Mouse (Mus musculus): ENCODE results near the gene Appl1.
"Not testable (repeated sequence)": the region's sequence is repeated elsewhere in the genome, so short reads cannot be mapped to it uniquely, and the experiment has no call there.

Gene Appl1

GRCm38 (mm10) chr14:26960518-26960917 lies 10.5 kb downstream of the Appl1 start:
- DNase-seq, result no peak

GRCm38 (mm10) chr14:26956139-26956538 lies 14.9 kb downstream of the Appl1 start:
- not testable (repeated sequence) for DNase-seq

GRCm38 (mm10) chr14:26935558-26935957 lies 35.5 kb downstream of the Appl1 start:
- DNase-seq, result no peak

- DNase-seq, result peak; percentile 29
Measured at GRCm38 (mm10) chr14:26934891-26935290, 36.1 kb downstream of the Appl1 start.

DNA sequence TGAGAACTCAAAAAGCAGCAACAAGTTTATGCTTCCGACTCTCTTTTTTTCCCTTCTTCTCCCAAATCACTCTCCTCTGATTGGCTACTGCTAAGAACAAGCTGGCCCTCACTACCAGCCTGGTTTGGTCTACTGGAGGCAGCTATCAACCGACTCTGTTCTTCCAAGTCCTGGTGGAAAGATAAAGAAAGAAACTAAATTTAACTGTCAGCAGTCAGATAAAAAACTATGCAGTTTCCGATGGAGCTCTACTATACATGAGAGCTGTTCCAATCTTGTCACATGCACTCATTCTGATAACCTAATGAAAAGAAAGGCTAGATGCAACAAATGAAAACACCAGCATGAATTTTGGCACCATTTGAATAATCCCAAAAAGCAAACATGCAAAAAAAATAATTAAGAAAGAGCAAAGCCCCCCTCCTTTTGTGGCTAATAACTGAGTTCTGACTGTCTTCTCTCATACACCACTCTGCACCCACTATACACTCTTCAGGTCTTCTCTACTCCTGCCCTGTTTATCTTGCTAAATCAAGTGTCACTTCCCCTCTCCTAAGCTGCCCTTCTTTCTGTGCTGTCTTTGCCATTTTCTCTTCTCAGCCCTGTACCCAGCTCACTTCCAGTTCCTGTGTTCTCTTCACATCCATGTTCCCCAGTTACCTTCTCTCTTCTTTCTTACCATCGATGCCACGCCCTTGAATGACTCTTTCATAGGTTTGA lies 47.2 kb downstream of the Appl1 start:
- no peak for DNase-seq

- DNase-seq, result no peak
Measured at GRCm38 (mm10) chr14:26919310-26919709, 51.7 kb downstream of the Appl1 start.

DNA sequence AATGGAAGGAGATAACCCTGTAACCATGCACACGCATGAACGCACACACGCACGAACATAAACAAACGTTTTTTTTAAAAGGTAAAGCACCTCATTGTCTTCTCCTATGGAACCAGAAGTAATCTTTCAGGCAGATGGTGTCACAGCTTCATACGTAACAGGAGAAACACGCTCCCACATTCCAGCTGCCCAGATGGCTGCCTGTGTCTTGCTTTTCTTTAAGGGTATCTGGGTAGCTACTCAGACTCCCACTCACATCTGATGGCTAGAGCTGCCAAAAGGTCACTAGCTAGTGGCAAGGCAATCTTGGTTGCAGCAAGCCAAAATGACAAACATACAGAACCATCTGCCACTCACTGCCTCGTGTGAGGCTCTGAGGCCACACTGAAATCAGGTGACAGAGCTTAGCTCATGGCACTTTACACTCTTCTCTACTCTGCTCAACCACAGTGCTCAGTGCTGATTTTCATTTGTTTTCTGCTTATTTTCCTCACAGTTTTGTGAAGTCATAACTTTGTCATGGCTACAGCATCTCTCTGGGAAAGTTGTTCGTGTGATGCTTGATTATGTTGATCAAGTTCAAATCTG lies 57.3 kb downstream of the Appl1 start:
- DNase-seq, result no peak

DNA sequence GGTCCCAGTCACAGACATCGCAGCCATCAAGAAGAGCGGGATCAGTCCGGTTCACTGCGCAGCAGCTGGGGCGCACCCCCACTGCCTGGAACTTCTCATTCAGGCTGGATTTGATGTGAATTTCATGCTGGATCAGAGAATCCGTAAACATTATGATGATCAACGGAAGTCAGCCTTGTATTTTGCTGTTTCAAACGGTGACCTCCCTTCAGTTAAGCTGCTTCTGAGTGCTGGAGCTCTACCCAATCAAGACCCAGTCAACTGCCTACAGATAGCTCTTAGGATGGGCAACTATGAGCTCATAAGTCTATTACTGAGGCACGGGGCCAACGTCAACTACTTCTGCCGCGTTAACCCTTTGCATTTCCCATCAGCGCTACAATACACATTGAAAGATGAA lies 59.2 kb downstream of the Appl1 start:
- DNase-seq, result no peak

GRCm38 (mm10) chr14:26911201-26911600 lies 59.8 kb downstream of the Appl1 start:
- DNase-seq, result peak; percentile 57

DNA sequence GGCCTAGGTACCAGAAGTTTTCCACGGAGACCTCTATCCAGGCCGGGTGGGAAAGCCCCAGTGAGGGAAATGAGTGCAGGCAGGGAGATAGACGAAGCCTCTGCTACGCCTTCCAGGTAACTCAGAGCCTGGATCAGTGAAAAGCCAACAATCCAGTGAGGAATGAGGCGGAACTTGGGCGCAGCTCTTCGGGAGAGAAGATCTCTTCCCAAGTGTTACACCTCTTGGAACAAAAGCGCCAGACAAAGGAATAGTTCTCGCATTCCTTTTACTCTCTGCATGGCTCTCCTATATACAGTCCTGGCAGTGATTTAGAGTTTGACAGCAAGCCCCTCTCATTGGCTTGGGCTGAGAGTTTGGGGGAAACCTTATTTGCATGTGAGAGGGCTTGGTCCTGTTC lies 60.6 kb downstream of the Appl1 start:
- not testable (repeated sequence) for DNase-seq

DNA sequence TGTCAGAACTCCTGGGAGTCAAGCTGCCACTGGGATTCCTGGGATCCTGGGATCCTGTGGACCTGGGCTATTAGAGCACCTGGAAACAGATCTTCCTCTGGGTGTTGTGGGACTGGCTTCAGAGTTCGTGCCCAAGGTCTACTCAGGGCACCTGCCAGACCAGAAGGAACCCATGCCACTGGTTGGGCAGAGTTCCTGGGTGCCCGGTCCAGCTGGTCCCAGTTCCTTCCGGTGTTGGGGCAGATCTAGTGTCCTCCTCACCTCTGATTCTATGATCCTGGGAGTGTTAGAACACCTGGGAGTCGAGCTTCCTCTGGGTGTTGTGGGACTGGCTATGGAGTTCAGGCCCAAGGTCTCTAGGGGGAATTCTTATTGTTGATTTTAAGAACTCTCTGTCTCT lies 63.6 kb downstream of the Appl1 start:
- DNase-seq, result no peak

DNA sequence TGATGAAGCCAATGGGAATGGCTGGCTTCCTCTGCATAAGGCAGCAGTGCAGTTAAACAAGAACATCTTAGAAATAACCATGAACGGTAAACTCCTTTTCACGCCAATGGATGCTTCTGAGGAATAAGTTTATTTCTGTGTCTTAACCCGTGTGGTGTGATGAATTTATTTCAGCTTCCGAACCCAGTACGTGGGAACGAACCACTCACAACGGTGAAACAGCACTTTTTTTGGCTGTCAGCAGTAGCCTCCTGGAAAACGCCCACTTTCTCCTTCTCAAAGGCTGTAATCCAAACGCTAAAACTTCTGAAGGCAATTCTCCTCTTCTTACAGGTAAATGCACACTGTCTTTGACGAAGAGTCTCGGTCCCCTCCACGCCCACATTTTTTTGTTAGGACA lies 70.1 kb downstream of the Appl1 start:
- DNase-seq, result no peak

- DNase-seq, result no peak
Measured at GRCm38 (mm10) chr14:26899490-26899889, 71.5 kb downstream of the Appl1 start.

DNA sequence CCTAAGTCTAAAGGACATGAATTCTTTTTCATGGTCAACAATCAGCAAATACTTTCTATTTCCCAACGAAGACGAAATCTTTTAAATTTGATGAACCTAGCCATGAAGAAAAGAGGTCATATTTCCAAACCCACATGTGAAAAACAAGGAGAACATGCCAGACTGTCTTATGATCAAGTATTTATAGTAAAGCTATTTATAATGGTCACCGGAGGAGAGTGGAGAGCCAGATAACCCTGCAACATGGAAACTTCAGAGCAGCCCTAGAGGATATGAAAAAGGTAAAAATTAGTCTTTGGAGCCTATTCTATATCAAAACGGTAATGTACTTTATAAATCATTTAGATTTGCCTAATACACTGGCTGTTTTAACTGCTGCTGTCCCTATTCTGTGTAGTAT lies 76.6 kb downstream of the Appl1 start, which contains the start of gene Asb14:
Gene Asb14 (plus strand): TSS at position 166 of the 400 bp plus-strand sequence.
- DNase-seq, result no peak

- no peak for DNase-seq
Measured at GRCm38 (mm10) chr14:26890777-26891176, 80.3 kb downstream of the Appl1 start.

DNA sequence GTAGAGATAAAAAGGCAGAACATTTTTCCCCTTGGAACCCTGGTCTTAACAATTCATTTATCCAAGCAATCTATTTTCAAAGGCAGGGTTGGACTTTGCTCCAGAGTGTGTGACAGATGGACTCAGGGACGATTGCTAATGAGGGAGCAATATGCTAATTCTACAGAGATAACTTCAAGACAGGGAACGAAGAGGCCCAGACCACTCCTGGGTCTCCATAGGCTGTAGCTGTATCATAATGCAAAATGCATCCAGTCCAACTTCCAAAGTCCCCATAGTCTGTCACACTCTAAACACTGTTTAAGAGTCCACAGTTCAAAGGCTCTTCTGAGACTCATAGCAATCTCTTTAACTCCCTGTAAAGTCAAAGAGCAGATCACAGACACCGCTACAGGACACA lies 83.8 kb downstream of the Appl1 start:
- no peak for DNase-seq

DNA sequence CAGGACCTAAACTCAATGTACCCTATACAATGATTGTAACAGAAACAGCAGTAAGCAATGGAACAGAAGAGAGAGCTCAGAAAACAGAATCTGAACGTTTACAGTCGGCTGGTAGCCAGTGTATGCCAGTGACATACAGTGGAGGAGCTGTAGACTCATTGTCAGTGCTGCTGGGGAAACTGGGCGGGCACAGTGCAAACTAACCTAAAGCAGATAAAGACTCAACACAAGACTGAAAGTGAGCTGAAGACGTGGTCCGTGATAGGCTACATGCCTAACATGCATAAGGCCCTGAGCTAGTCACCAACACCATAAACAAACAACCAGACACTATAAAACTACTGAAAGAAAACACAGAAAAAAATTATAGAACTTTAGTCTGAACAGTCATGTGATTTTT lies 89.3 kb downstream of the Appl1 start:
- no peak for DNase-seq

- no peak for DNase-seq
Measured at GRCm38 (mm10) chr14:26879976-26880375, 91.1 kb downstream of the Appl1 start.

DNA sequence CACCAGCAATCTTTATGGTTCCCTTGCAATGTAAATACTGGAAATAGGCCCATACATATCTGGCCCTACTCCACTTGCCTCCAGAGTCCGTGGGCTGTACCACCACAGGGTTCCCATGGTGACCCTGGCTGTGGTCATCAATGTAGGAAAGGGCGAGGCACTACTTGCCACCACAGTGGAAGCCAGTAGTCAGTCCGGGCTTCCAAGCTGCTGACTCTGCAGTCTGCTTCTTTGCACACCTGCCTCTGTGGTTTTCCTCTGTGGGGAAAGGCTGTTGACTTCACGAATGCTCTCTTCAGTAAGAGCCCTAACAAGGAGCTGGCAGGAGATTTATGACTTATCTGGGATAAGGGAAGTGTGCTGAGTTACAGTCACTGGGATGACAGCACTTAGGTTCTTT lies 92.3 kb downstream of the Appl1 start:
- DNase-seq, result no peak

All from kidney, postnatal 10 days (tissue).